Mouse (Mus musculus) kidney, adult 10 weeks (tissue): ENCODE data around the gene Trp53inp2. TPM values are rescaled to one million over a fixed set of nuclear protein-coding genes. Genes with fewer than 3 reads are reported as not detected.

Source experiments
- polyA plus RNA-seq: library from polyadenylated mRNA; stranded (reverse); fragments of 350-450 nt; fragmentation: Illumina TruSeq; extraction: RNeasy Lipid Tissue Mini Kit (QIAGEN cat#74804); gene quantifications from one replicate; pipeline ENCODE4 v1.2.3, GENCODE M21; 2014; ENCODE audit warnings: low read depth, low replicate concordance

Trp53inp2 gene
- polyA plus RNA-seq, result 153 TPM

DNA sequence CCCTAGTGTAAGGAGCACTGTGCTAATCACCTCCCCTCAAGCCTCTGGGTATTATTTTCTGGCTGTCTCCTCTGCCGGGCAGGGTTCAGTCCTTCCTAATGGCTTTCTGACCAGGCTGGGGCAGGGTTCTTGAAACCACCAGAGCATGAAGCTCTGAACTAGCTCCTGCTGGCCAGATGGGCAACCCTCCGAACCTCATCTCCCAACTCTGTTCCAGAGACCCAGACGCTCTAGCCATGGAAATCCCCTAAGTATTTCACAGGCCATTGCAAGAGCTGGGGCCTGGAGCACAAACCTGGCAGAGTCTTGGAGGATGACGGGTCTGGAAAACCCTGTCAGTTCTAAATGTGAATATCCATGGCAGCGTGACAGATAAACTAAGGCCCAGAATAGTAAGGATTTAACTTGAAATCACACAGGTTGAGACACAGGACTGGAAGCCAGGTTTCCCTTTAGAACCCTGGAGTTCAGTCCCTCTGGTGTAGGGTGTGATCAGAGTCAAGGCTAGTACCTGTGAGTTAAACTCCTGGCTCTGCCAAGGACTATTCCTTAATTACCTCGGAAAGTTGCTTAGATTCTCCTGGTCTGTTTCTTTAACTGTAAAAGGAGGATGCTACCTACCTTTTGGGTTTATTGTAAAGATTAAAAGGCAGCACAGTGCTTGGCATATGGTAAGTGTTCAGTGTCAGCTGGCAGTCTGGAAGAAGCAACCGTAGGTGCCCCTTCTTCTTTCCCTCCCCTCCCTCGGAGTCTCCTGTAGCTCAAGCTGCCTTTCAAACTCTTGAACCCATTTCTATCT lies at the start of gene Trp53inp2:
Trp53inp2 (plus strand) TSS at position 799 of the 799 bp plus-strand sequence.

DNA sequence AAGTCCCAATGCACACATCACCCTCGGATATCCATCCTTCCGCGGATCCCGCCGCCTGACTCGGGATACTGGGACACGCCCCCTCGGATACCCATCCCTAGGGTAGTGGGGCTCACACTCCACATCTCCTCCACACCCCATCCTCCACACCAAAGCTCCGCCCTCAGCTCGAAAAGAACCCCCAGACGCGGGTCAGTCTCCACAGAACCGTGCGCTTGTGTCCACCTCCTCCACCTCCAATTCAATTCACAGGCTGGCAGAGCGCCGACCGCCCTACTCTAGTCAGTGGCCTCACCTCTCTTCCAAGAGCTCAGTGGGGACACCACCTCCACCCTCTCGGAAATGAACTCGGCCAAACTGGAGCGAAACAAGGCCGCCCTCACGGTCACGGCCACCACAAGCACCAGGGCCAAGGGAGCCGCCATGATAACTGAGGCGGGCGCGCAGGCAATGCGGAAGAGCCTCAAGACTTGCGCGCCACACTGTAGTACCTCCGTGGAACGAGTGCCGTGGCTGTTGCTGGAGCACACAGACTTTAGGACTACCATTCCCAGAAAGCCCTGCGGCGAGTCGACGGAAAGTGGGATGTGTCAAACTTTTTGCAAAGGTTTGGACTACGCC lies 23.8 kb upstream of the Trp53inp2 start, which contains the start of gene Pigu:
Pigu (minus strand) TSS at position 460 of the 621 bp plus-strand sequence.

Other genes with a start within 250 kb of the Trp53inp2 start
- gene Itch, start 247.6 kb upstream of the Trp53inp2 start, polyA plus RNA-seq, result 132 TPM
- 180 TPM for gene Dynlrb1, start 144.5 kb upstream of the Trp53inp2 start, polyA plus RNA-seq
- gene Map1lc3a, start 104.8 kb upstream of the Trp53inp2 start, polyA plus RNA-seq, result 0.61 TPM
- gene Pigu, start 23.6 kb upstream of the Trp53inp2 start, polyA plus RNA-seq, result 51.5 TPM
- gene Ncoa6, start 92.8 kb downstream of the Trp53inp2 start, polyA plus RNA-seq, result 31.2 TPM
- 73.7 TPM for gene Acss2, start 136.9 kb downstream of the Trp53inp2 start, polyA plus RNA-seq
- not detected for gene Ggt7, start 137.2 kb downstream of the Trp53inp2 start, polyA plus RNA-seq
- 31.7 TPM for gene Gss, start 211.8 kb downstream of the Trp53inp2 start, polyA plus RNA-seq
- gene Myh7b, start 230.2 kb downstream of the Trp53inp2 start, polyA plus RNA-seq, result not detected